Mouse (Mus musculus) liver, embryonic 14.5 days (tissue): ENCODE data around the gene Cfl2. TPM values are rescaled to one million over a fixed set of nuclear protein-coding genes. Genes with fewer than 3 reads are reported as not detected.

Experiments
- ATAC-seq: fragments of 200-750 bp; cut with Nextera tagmentation; 2 replicates; pipeline ENCODE4 v1.8.0; 2017; ENCODE audit warnings: moderate number of reproducible peaks, mild to moderate bottlenecking, moderate library complexity; ENCODE audit not compliant: insufficient read depth
- DNase-seq, 3 experiments: peaks; one replicate each; pipeline ENCODE4 v3.0.0-alpha.2; 2012 to 2013; ENCODE audit warnings: low read depth in 3 of 3, low spot score in 3 of 3
- H3K27ac ChIP-seq: fragments of 300-500 bp; sonication (generic); 2 replicates; pipeline ENCODE4 v1.5.1; 2014; ENCODE audit warnings: moderate library complexity, mild to moderate bottlenecking, control low read depth, inconsistent platforms
- H3K27me3 ChIP-seq: fragments of 300-500 bp; sonication (generic); 2 replicates; pipeline ENCODE4 v1.6.1; 2014; ENCODE audit warnings: mild to moderate bottlenecking, low read length, moderate library complexity; ENCODE audit not compliant: control insufficient read depth, insufficient read depth
- H3K36me3 ChIP-seq: fragments of 300-500 bp; sonication (generic); replicated peaks from 2 replicates; pipeline ENCODE4 v1.6.1; 2014; ENCODE audit warnings: low read depth; ENCODE audit not compliant: control insufficient read depth, insufficient read depth
- H3K4me1 ChIP-seq, 2 experiments: fragments of 200-500 bp in 1 of 2; fragments of 300-500 bp in 1 of 2; sonication (generic) in 1 of 2; replicated peaks; 2 replicates each; pipeline ENCODE4 v1.6.1; 2012 to 2014; ENCODE audit warnings: antibody characterized with exemption in 1 of 2, inconsistent platforms in 1 of 2, low read length in 1 of 2; ENCODE audit not compliant: control insufficient read depth in 2 of 2, insufficient read depth in 2 of 2
- H3K4me2 ChIP-seq: fragments of 300-500 bp; sonication (generic); 2 replicates; pipeline ENCODE4 v1.6.1; 2014; ENCODE audit warnings: low read depth, mild to moderate bottlenecking, control low read depth, moderate library complexity
- H3K4me3 ChIP-seq, 2 experiments: fragments of 200-500 bp in 1 of 2; fragments of 300-500 bp in 1 of 2; sonication (generic) in 1 of 2; 2 replicates each; pipeline ENCODE4 v1.5.1; 2012 to 2014; ENCODE audit warnings: low read depth in 2 of 2, low read length in 2 of 2, mild to moderate bottlenecking in 2 of 2, control low read depth in 1 of 2, inconsistent platforms in 1 of 2, moderate library complexity in 1 of 2; ENCODE audit not compliant: insufficient read depth in 1 of 2
- H3K9ac ChIP-seq: fragments of 300-500 bp; sonication (generic); replicated peaks from 2 replicates; pipeline ENCODE4 v1.6.1; 2014; ENCODE audit warnings: mild to moderate bottlenecking, control low read depth, moderate library complexity
- H3K9me3 ChIP-seq: fragments of 300-500 bp; sonication (generic); 2 replicates; pipeline ENCODE4 v1.6.1; 2016; ENCODE audit warnings: low read length, mixed read lengths; ENCODE audit not compliant: control insufficient read depth
- CTCF ChIP-seq: IDR thresholded peaks from 2 replicates; pipeline ENCODE4 v1.5.1; 2016; ENCODE audit warnings: antibody characterized with exemption, low read depth, control low read depth
- EP300 ChIP-seq: IDR thresholded peaks from 2 replicates; pipeline ENCODE4 v1.6.1; 2016; ENCODE audit warnings: antibody characterized with exemption, low read depth
- WGBS: fragments of 180-500 bp; shearing (Covaris S2); extraction: QIAGEN DNeasy Blood & Tissue Kit; methylation state at CpG from one replicate; pipeline ENCODE4 v1.1.7; 2014; ENCODE audit not compliant: insufficient replicate concordance; 5-methylcytosine and 5-hydroxymethylcytosine counted together
- polyA plus RNA-seq, 2 experiments: library from polyadenylated mRNA; depleted of rRNA in 1 of 2; stranded (reverse) in 1 of 2; unstranded in 1 of 2; fragments of >200 nt; fragmentation: Nextera tagmentation in 1 of 2; extraction: Ambion mirVana in 1 of 2; gene quantifications; 2 replicates each; pipeline versions ENCODE4 v1.2.1 to v1.2.3; 2012 to 2014

Gene Cfl2
- polyA plus RNA-seq, 2 experiments: 8.8 to 34.3 TPM

GRCm38 (mm10) chr12:54820684-54821161, 42.0 kb downstream of the Cfl2 start:
- Histone ChIP-seq H3K27ac (no peak overlapping the region), H3K4me3 (no peak overlapping the region), H3K4me2 (no peak overlapping the region), H3K9me3 (no peaks in the 10 kb centered on the region), H3K36me3 (no peaks in the 10 kb centered on the region), H3K9ac (no peak overlapping the region), H3K27me3 (no peaks in the 10 kb centered on the region), H3K4me1 (peaks cover 0 to 12% of the 10 kb centered on the region in 2 experiments; a peak in 2 of 4 replicates)
- no peak for TF ChIP-seq EP300
- TF ChIP-seq CTCF: no peak
- 19% methylated on average over 2 of the region's 2 CpGs for WGBS
- DNase-seq (no peak), ATAC-seq (no peak)

DNA sequence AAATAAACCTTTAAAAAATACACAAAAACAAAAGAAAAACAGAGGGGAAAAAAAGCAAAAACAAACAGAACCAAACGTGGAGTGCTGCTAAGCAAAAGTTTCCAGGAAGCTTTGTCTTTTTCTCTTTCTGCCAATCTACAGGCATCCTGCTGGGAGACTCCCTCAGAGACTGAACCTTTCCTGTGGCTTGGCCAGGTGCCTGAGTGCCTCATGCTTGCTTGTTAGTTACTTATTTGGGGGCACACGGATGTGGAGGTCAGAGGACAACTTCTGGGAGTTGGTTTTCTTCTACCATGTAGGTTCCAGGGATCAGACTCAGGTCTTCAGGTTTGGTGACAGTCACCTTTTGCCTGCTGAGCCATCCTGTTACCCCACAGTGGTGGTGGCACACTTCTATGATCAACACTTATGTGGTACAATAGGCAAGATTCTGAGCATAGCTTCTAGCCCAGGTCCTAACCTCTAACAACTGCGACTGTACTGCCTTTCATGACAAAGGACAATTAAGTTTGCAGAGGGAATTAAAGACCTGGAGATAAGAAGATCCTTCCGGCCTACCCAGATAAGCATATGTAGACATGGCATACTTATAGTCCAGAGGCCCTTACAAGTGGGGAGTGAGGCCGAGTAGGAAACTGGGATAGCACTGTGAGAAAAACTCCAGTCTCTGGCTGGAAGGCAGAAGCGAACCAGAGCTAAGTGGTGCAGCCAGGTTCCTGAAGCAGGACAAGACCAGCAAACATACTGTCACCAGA, 43.3 kb downstream of the Cfl2 start:
- no peaks in the 10 kb centered on the region for H3K9me3 ChIP-seq

GRCm38 (mm10) chr12:54810142-54810541, 52.5 kb downstream of the Cfl2 start:
- Histone ChIP-seq H3K9me3 (no peaks in the 10 kb centered on the region), H3K36me3 (no peaks in the 10 kb centered on the region), H3K27me3 (no peaks in the 10 kb centered on the region), H3K4me1 (peaks cover 0 to 12% of the 10 kb centered on the region in 2 experiments; a peak in 2 of 4 replicates), H3K4me2 (no peak overlapping the region), H3K27ac (no peak overlapping the region), H3K4me3 (no peak overlapping the region), H3K9ac (no peak overlapping the region)
- TF ChIP-seq EP300 (no peak), CTCF (no peak)
- DNase-seq (no peak), ATAC-seq (no peak)
- WGBS: 62% methylated on average over 2 of the region's 2 CpGs

More for the DNA sequence above, 43.3 kb downstream of the Cfl2 start:
- Histone ChIP-seq H3K36me3 (no peaks in the 10 kb centered on the region), H3K9ac (no peak overlapping the region), H3K4me2 (no peak overlapping the region), H3K27me3 (no peaks in the 10 kb centered on the region), H3K4me3 (no peak overlapping the region), H3K27ac (no peak overlapping the region), H3K4me1 (peaks cover 0 to 12% of the 10 kb centered on the region in 2 experiments; a peak in 2 of 4 replicates)
- ATAC-seq (no peak), DNase-seq (no peak)
- 28% methylated on average over 6 of the region's 6 CpGs for WGBS
- no peak for TF ChIP-seq CTCF
- TF ChIP-seq EP300: no peak

Other genes with a start within 250 kb of the Cfl2 start
- gene Sptssa, start 206.3 kb downstream of the Cfl2 start, polyA plus RNA-seq (2012; rRNA removed): 27.0 and 32.1 TPM in 2 replicates
- 65.1 and 65.2 TPM in 2 replicates for gene Sptssa, start 206.3 kb downstream of the Cfl2 start, polyA plus RNA-seq (2014; fragmentation: Nextera tagmentation; extraction: Ambion mirVana)
- 4.0 and 8.7 TPM in 2 replicates for gene Eapp, start 167.0 kb downstream of the Cfl2 start, polyA plus RNA-seq (2012; rRNA removed)
- 41.8 and 45.7 TPM in 2 replicates for gene Eapp, start 167.0 kb downstream of the Cfl2 start, polyA plus RNA-seq (2014; fragmentation: Nextera tagmentation; extraction: Ambion mirVana)
- 11.3 and 17.4 TPM in 2 replicates for gene Snx6, start 67.2 kb downstream of the Cfl2 start, polyA plus RNA-seq (2012; rRNA removed)
- 46.1 and 50.5 TPM in 2 replicates for gene Snx6, start 67.2 kb downstream of the Cfl2 start, polyA plus RNA-seq (2014; fragmentation: Nextera tagmentation; extraction: Ambion mirVana)
- gene Gm20403, start 123.7 kb upstream of the Cfl2 start, polyA plus RNA-seq (2012; rRNA removed): not detected in 2 replicates
- gene Gm20403, start 123.7 kb upstream of the Cfl2 start, polyA plus RNA-seq (2014; fragmentation: Nextera tagmentation; extraction: Ambion mirVana): not detected in 2 replicates
- gene Baz1a, start 151.5 kb upstream of the Cfl2 start, polyA plus RNA-seq (2012; rRNA removed): 9.6 and 17.7 TPM in 2 replicates
- gene Baz1a, start 151.5 kb upstream of the Cfl2 start, polyA plus RNA-seq (2014; fragmentation: Nextera tagmentation; extraction: Ambion mirVana): 26.4 and 28.0 TPM in 2 replicates
- gene 2700097O09Rik, start 217.2 kb upstream of the Cfl2 start, polyA plus RNA-seq (2012; rRNA removed): 11.1 and 15.0 TPM in 2 replicates
- 34.3 and 37.0 TPM in 2 replicates for gene 2700097O09Rik, start 217.2 kb upstream of the Cfl2 start, polyA plus RNA-seq (2014; fragmentation: Nextera tagmentation; extraction: Ambion mirVana)
- gene Srp54a, start 217.4 kb upstream of the Cfl2 start, polyA plus RNA-seq (2012; rRNA removed): 7.1 and 11.2 TPM in 2 replicates
- 89.1 and 91.6 TPM in 2 replicates for gene Srp54a, start 217.4 kb upstream of the Cfl2 start, polyA plus RNA-seq (2014; fragmentation: Nextera tagmentation; extraction: Ambion mirVana)